Mouse (Mus musculus): ENCODE data around the gene Btnl1.

DNA sequence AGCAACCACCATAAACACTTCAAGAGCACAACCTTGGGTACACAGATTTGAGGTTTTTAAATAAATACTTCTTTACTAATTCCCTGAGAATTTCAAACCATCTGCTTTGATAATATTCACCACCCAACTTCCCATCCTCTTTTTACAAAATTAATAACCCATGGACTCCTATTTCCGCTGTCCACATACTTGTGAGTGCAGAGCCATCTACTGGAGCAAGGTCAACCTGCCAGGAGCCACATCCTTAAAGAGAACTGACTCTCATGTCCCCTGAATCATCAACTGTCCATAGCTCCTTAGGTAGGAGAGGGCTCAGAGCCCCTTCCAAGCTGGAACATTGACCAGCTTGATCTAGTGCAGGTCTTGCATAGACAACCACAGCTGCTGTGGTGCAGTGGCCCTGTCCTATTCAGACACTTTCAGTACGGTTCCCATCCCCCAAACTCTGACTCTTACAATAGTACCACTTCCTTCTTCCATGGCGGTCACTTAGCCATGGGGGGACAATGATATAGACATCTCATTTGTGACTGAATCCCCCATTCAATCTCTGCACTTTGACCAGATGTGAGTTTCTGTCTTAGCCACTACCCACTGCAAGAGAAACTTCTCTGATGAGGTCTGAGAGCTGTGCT, 13.1 kb upstream of the Btnl1 start:
- TF ChIP-seq JUND (conservative IDR thresholded peaks at IDR 0.05; ENCODE audit: low read depth, low read length) (no peak), CTCF (conservative IDR thresholded peaks at IDR 0.05 in 1 of 2, IDR thresholded peaks at IDR 0.05 in 1 of 2; ENCODE audit: low read depth in 2 of 2, low read length in 2 of 2) (peak in 1 of 2 experiments; percentile 53; a peak in 2 of 4 replicates), KAT2A (IDR thresholded peaks at IDR 0.05; ENCODE audit: insufficient replicate concordance, low read length) (no peak), MXI1 (IDR thresholded peaks at IDR 0.05; ENCODE audit: low read depth, low read length) (no peak), POLR2AphosphoS2 (IDR thresholded peaks at IDR 0.05; ENCODE audit: low read depth, low read length) (no peak), TBP (conservative IDR thresholded peaks at IDR 0.05; ENCODE audit: low read depth, low read length) (no peak), EP300 (IDR thresholded peaks at IDR 0.05; ENCODE audit: low read length) (peak; percentile 31; the same call in 1 of the 2 replicates), E2F4 (IDR thresholded peaks at IDR 0.05; ENCODE audit: insufficient replicate concordance, low read depth, low read length) (no peak), IRF4 (IDR thresholded peaks at IDR 0.05; ENCODE audit: low read depth, low read length) (0 out of 2 replicates have a peak, but pooled peaks have one; percentile 15), HCFC1 (IDR thresholded peaks at IDR 0.05; ENCODE audit: low read depth, low read length) (no peak), POLR2A (IDR thresholded peaks at IDR 0.05; ENCODE audit: low read depth, low read length) (no peak)
